Mouse (Mus musculus) C2C12 (cell line): Measurements from ENCODE around the gene Ankrd63.

ENCODE experiments used
- CEBPB ChIP-seq: IDR thresholded peaks from one replicate; pipeline ENCODE4 v1.6.1; 2011; ENCODE audit warnings: low read depth, mild to moderate bottlenecking, control low read depth, moderate library complexity
- CTCF ChIP-seq: IDR thresholded peaks from one replicate; pipeline ENCODE4 v1.5.1; 2011; ENCODE audit not compliant: control insufficient read depth, insufficient read depth, insufficient read length
- MAX ChIP-seq: IDR thresholded peaks from one replicate; pipeline ENCODE4 v1.6.1; 2011; ENCODE audit warnings: mild to moderate bottlenecking, control low read depth
- MYOD1 ChIP-seq: IDR thresholded peaks from one replicate; pipeline ENCODE4 v1.6.1; 2011; ENCODE audit warnings: low read depth; ENCODE audit not compliant: control insufficient read depth, insufficient read length
- MYOG ChIP-seq: IDR thresholded peaks from one replicate; pipeline ENCODE4 v1.6.1; 2011; ENCODE audit not compliant: control insufficient read depth, insufficient read length; ENCODE audit errors: extremely low read depth
- USF1 ChIP-seq: IDR thresholded peaks from one replicate; pipeline ENCODE4 v1.6.1; 2011; ENCODE audit warnings: low read depth, mild to moderate bottlenecking, control low read depth, moderate library complexity

GRCm38 (mm10) chr2:118752792-118753108 lies 49.0 kb upstream of the Ankrd63 start:
- TF ChIP-seq CTCF (no peak), MAX (no peak), MYOG (no peak), MYOD1 (no peak), CEBPB (no peak), USF1 (no peak)
